Mouse (Mus musculus) adrenal gland, adult (tissue): ENCODE measurements around the gene Hspa2.

Experiments used
- DNase-seq, 2 experiments: peaks; one replicate each; pipeline ENCODE4 v3.0.0; 2022 to 2023; ENCODE audit warnings: low spot score in 1 of 2; ENCODE audit not compliant: inconsistent age in 2 of 2

Gene Hspa2

GRCm38 (mm10) chr12:76403886-76404537 lies at the start of gene Hspa2:
Hspa2 (plus strand) TSS chr12:76404176.
- peak; percentile 100 for DNase-seq

GRCm38 (mm10) chr12:76360868-76361267 lies 43.1 kb upstream of the Hspa2 start:
- DNase-seq: no peak

GRCm38 (mm10) chr12:76361405-76362302 lies 42.3 kb upstream of the Hspa2 start:
- no peak for DNase-seq

- DNase-seq: no peak
These were observed 41.7 kb upstream of the Hspa2 start for GRCm38 (mm10) chr12:76362303-76362676.

- DNase-seq: no peak
These were observed 37.7 kb upstream of the Hspa2 start for GRCm38 (mm10) chr12:76366276-76366675.

- peak; percentile 39 to 71 for DNase-seq
These were observed 36.6 kb upstream of the Hspa2 start for GRCm38 (mm10) chr12:76367096-76367995.

GRCm38 (mm10) chr12:76368201-76368789 lies 35.7 kb upstream of the Hspa2 start:
- peak; percentile 19 to 53 for DNase-seq

- DNase-seq: no peak
These were observed 35.2 kb upstream of the Hspa2 start for GRCm38 (mm10) chr12:76368790-76369205.

GRCm38 (mm10) chr12:76369206-76369977 lies 34.6 kb upstream of the Hspa2 start, which contains the start of gene Zbtb25:
Zbtb25 (minus strand) TSS chr12:76369602.
- DNase-seq: peak; percentile 92 to 96

GRCm38 (mm10) chr12:76369978-76370830 lies 33.8 kb upstream of the Hspa2 start, which contains the start of gene Zbtb1:
Zbtb1 (plus strand) TSS chr12:76370266.
- DNase-seq: peak; percentile 89 to 96

- DNase-seq: peak; percentile 87 to 93
These were observed 33.0 kb upstream of the Hspa2 start for GRCm38 (mm10) chr12:76370831-76371571.

- DNase-seq: peak in 1 of 2 experiments; percentile 46
These were observed 31.9 kb upstream of the Hspa2 start for GRCm38 (mm10) chr12:76372046-76372445.

- no peak for DNase-seq
These were observed 30.8 kb upstream of the Hspa2 start for GRCm38 (mm10) chr12:76372881-76373818.

GRCm38 (mm10) chr12:76373991-76374390 lies 30.0 kb upstream of the Hspa2 start:
- no peak for DNase-seq

GRCm38 (mm10) chr12:76374911-76375310 lies 29.1 kb upstream of the Hspa2 start:
- DNase-seq: no peak

GRCm38 (mm10) chr12:76375506-76375905 lies 28.5 kb upstream of the Hspa2 start:
- no peak for DNase-seq

- DNase-seq: peak; percentile 17 to 74
These were observed 27.3 kb upstream of the Hspa2 start for GRCm38 (mm10) chr12:76376649-76377048.
